Mouse (Mus musculus) adrenal gland, adult (tissue): Measurements from ENCODE around the gene Myo1g.
A peak's percentile ranks its signal among the peaks of the same experiment; 100 is the strongest.

Experiments used
- DNase-seq, 2 experiments: peaks; one replicate each; pipeline ENCODE4 v3.0.0; 2022 to 2023; ENCODE audit warnings: low spot score in 1 of 2; ENCODE audit not compliant: inconsistent age in 2 of 2

Gene Myo1g

DNA sequence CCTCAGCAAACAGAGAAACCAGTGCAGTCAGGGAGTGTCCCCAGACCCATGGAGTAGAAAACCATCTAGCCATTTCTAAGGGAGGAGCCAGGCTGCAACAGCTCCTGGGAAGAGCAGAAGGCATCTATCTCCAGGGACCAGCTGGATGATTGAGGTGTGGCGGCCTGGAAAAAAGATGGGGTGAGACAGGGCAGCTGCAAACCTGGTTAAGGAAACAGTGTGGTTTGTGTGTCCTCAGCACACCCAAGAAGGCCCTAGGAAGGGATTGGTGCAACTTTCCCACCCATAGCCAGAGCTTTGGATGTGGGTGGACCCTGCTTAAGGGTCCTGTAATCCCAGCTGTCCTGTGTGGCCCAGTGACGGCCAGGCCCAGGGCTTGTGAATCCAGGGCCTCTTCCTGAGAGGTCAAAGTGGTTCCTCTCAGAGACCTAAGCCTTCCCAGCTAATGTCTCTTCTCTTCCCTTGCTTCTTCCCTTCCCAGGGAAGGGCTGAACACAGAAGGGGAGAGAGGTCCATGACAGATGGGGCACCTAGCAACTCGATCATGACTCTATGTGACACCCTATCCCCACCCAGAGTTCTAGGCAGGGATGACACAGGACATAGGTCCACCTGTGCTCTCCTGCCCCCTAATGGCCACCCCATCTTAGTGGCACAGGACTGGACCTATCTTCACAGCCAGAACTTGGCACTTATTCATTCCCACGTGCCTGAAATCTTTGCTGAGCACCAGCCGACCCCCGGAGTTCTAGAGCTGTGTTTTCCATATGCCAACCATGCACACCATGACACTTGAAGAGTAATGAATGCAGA lies 30.9 kb downstream of the Myo1g start:
- peak; percentile 64 to 76 for DNase-seq

DNA sequence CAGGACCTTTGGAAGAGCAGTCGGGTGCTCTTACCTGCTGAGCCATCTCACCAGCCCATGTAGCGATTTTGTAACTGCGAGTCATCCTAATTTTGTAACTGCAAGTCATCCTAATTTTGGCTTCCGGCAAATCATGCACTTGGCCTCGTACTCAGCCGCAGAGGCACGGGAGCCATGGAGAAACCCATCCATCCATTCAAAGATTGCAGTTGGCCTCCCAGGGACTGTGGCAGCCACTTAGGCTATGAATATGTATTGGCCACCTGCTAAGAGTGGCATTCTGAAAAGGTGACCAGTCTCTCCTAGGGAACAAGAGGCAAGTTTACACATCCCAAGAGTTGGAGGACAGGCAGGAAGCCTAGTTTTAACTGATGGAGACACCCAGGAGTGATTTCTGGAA lies 31.5 kb downstream of the Myo1g start:
- peak in 1 of 2 experiments; percentile 58 for DNase-seq

DNA sequence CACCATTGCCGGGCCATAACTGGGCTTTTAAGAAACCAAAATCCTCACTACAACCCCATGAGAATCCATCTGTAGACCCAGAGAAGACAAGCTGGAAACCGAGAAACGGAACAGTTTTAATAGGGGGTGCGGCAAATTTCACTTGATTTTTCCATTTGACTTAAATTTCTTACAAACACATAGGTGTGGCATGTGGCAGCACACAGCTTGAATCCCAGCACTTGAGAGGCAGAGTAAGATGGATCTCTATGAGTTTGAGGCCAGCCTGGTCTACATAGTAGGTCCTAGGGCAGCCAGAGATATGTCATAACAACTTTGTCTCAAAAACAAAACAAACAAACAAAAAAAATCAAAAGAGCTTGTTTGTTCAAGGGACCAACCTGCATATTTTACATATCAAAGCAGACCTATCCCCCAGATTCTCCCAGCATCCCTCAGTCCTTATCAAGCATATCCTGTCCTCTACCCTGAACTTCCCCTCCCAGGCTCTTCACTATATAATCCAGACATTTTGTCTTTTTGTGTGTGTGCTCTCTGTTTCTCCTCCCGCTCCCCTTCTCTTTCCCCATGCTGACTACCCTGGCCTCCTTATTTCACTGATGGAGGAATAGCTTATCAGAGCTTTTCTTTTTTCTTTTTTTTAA lies 32.6 kb downstream of the Myo1g start:
- no peak for DNase-seq

DNA sequence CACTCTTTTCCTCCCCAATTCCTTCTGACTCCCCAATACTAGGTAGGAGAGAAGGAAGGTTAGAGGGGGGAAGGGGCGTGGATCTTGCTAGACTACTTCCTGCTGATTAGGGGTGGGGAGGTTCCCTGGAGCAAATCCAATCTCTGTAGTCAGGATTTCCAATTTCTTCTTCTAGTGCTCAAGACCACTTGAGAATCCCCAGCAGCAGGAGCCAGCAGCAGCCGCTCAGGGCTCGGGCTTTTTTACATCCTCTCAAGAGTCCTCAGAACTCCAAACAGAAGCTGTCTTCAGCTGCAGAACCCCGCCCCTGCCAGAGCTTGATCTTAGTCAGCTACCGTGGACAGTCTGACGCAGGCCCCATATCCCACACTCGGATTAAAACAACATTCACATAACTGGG lies 33.3 kb downstream of the Myo1g start:
- DNase-seq, result no peak

DNA sequence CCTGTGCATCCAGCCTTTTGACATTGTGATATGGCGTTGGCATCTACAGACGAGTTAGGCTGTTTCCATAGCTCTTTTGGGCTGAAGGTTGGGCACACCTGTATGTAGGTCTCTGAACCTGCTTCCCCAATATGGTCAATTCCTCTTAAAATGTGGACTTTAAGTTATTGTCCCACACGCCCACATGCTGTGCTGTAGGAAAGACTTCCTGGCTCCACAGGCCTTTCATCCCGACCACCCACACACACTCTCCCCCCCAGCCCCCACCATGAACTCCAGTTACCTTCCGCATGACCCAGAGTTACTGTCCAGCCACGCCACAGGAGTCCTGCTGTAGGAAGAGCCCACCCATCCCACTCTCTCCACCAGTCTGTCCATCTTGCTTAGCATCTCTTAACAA lies 33.8 kb downstream of the Myo1g start:
- no peak for DNase-seq

DNA sequence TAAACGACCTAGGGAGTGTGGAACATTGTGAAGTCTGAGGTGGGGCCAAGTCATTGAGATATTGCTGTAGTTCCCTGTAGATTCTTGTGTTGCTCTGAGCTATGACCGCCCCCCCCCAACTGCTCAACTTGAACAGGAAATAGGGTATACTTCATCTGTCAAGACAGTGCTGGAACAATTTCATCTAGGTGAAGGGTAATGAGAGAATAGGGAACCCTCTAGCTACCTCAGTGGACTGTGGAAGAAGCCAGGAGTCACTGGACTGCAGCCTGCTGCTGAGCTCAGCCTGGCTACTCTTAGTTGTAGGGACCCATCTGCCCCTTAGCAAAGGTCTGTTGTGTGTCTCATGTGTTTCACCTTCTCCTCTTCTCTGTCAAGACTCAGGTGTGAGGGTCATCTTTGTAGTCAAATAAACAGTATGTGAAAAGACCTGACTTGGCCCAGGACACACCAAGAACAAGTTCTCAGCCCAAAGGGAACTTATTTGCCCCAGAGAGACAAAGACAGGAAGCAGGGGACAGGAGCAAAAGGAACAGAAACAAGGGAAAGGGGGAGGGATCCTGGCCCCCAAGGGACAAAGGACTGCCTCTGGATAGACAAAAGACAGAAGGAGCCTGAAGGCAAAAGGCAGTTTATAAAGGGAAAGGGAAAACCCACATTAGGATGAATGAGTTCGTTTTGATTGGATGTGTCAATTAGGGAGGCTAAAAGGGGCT lies 36.4 kb downstream of the Myo1g start:
- no peak for DNase-seq

DNA sequence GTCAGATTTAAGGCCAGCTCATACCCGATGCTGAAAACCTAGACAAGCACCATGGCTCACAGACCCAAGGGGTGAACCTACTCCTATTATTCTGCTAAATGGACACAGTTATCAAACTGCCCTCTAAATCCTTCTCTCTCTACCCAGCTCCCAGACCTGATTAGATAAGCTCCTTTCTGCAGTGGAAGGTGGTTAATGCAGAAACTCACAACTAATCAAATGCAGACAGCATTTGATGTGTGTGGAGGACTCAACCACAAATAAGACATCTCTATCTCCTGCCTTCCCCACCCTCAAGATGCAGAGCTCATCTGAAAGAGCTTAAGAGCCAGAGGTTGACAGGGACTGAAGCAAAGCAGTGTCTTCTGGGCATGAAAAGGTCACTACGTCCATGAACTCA lies 37.7 kb downstream of the Myo1g start:
- DNase-seq, result no peak

DNA sequence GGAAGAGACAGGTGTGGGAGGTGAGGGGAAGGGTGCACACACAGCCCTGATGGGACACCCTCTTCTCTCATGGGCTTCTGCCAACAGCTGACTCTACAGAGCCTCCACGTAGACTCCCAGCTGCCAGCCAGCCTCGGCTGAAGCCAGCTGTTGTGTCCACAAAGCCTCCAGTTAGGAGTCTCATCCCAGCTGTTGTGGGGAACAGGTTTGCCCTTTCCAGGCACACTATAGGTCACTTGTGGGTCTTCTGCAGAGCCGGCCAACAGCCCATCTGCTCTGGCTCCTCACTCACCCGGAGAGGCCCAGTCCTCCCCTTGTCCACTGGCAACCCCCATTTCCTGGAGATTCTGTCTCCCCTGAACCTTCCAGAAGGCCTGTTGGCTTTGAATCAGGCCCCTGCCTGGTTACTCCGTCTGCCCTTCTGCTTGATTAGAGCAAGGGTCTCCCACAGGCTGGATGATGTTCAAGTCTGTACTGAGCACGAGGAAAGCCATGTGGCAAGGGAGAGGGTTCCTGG lies 39.0 kb downstream of the Myo1g start:
- DNase-seq, result no peak

DNA sequence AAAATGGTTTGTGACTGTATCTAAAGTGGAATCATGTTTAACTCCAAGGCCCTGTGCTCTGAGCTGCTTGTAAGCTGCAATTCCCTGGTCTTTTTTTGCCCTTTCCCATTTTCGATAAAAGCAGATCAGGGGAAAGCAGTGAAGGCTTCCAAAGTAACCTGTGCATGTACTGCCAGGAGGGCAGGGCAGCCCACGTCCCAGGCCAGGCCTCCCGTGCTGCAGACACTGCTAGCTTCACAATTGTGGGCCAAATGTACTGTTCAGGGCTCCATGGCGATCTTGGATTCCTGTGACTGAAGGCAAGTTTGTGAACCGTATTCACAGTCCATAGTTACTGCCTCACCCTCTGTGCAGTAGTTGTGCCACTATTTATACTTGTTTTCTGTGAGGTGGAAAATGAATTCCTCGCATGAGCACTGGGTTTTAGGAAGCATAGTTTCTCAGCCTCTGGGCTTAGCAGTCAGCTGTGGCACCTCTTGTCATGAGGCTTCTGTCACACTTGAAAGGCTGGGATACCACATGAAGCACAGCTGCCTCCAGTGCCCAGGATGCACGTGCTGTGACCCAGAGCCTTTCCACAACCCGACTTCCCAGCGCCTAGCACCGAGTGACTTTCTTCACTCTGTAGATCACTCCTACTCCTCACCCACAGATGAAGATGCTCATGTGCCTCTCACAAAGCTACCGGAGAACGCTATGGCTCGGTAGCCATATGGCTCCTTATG lies 39.9 kb downstream of the Myo1g start:
- DNase-seq, result no peak

DNA sequence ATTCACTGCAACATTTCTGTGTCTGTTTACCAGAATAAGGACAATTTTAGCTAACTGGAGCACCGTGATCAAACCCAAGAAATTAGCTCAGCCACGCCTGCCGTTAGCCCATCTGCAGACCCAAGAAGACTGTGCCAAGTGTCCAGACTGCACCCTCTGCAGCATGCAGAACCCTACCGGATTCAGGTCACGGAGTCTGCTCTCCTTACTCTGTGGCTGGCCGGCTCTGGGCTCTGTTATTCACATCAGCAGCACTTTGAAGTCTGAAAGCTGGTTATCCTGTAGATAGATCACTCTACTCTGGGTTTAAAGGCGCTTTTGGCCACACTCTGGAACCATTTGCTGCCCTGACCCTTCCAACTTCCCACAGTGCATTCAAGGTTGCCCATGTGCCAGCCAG lies 40.6 kb downstream of the Myo1g start:
- DNase-seq, result no peak

DNA sequence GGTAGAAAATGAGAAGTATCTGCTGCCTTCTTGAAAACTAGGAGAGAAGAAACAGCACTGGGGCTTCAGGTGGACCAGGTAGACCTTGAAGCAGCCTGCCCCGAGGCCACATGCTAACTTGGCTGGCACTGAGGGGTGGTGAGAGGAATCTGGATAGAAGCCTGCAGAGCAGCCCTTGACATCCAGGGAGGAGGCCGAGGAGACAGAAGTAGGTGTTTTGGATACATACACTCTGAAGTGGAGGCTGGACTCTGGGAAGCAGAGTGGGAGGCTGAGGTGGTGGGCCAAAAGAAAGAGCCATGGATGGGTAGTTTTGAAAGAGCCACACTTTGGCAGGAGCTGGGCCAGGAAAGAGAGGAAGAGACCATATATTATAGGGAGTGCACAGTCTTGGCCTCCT lies 41.5 kb downstream of the Myo1g start:
- DNase-seq, result no peak

DNA sequence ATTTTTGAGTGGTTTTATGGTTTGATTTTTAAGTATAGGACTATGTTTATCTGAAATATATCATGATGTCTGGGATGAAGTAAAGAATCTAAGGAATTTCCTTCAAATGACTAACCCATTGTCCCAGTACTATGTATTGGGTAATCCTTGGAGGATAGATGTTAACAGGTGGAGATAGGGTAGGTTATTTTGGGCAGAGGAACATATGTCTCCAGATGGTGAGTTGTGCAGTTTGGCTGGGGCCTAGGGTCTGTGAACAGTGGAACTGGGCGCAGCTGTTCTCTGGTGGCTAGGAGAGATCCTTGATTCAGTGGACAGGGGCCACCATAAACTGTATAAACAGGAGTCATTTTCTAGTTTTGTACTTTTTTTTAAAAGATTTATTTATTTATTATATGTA lies 43.4 kb downstream of the Myo1g start:
- DNase-seq, result no peak

DNA sequence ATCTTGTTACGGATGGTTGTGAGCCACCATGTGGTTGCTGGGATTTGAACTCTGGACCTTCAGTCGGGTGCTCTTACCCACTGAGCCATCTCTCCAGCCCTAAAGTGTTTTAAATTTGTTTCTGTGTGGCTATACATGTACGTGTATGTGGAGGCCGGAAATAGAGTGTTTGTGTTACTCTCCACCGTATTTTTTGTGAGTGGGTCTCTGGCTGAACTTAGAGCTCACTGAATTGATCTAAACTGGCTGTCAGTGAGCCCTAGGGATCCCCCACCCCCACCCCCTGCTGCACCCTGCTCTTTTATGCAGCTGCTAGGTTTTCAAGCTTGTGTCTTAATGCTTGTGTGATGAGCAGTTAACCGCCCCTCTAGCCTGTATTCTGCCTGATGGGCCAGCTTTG lies 43.9 kb downstream of the Myo1g start:
- DNase-seq, result no peak

DNA sequence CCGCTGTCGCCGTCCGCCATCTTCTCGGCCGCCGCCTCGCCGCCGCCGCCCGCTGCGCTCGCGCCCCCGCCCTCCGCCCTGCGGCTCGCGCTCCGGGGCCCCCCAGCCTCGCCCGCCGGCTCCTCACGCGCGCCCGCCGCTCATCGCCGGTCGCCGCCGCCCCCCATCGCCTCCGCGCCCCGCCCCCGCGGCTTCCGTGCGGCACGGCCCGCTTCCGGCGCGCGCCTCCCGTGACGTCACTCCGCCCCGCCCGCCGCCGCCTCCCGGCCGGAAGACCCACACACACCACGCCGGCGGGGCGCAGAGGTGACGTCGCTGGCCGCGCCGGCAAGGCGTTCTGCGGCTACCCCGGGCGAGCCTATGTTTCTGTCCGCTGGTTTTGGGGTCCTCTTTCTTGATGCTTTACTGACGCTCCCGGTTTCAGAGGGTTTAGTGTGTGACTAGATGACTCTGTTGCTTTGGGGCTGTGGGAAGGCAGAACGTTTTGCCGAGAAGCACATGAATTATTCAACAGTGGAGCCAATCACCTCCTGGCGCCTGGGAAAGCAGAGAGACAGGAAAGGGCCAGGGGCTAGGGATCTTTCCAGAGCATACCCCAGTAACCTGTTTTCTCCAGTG lies 44.8 kb downstream of the Myo1g start, which contains the start of gene Purb:
Gene Purb (minus strand): TSS at position 51 of the 618 bp plus-strand sequence.
- DNase-seq, result peak; percentile 94 to 97

DNA sequence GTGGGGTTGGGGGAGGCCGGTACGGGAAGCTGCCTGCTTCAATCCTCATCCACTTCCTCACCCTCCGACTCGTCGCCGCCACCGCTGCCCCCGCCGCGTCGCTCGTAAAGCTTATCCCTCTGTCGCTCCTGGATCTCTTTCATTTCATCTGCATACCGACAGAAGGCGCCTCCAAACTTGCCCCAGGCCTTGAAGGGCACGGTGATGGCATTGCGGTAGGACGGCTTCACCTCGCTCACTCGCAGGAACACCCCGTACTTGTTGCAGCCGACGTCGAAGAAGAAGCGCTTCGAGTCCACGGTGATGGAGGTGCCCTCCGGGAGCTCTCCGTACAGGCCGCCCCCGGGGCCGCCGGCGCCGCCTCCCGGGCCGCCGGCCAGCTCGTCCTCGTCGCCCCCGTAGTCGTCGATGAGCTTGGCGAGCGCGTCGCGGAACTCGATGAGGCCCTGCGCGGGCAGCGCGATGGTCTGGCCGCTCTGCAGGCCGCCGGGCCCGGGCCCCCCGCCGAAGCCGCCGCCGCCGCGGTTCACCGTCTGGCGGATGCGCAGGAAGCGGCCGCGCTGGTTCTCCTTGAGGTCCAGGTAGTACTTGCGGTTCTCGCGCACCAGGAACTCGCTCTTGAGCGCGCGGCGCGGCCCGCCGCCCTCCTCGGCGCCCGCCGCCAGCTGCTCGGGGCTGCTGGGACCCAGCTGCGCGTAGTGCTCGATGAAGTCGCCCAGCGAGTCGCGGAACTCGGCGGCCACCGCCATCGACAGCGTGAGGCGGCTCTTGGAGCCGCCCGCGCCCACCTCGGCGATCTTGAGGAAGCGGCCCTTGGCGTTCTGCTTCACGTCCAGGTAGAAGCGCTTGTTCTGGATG lies 45.7 kb downstream of the Myo1g start:
- peak; percentile 74 to 89 for DNase-seq

DNA sequence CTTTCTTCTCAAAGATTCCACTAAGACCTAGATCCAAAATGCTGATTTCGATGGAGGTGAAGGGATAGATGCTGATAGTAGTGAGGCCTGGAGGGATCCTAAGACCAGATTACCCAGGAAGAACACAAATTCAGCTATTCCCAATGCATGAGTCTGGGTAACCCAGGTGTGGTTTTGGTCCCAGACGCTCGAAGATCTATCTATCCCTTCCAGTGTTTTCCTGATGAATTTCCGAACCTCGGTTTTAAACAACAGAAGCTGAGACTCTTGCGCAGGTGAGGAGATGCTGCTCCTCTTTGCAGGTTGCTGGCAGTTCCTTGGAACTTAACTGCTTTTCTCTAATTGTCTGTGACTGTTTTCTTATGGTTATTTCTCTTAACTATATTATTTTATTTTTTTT lies 46.4 kb downstream of the Myo1g start:
- peak in 1 of 2 experiments; percentile 53 for DNase-seq

DNA sequence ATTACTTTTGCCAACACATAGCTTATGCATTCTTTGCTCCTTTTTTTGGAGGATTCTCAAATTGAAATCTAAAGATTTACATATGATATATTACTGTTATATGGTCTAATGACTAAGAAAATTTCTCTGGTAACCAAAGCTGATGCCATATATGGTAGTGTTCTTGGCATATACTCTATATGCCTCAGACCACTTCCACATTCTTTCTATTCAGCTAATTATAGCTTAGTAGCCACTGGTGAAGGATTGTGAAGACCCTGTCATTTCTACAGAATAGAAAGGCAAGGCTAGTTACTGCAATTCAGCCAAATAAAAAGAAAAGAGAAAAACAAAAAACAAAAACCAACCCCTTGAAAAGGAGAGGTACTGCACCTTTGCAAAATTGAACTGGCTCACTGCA lies 48.7 kb downstream of the Myo1g start:
- peak in 1 of 2 experiments; percentile 34 for DNase-seq

DNA sequence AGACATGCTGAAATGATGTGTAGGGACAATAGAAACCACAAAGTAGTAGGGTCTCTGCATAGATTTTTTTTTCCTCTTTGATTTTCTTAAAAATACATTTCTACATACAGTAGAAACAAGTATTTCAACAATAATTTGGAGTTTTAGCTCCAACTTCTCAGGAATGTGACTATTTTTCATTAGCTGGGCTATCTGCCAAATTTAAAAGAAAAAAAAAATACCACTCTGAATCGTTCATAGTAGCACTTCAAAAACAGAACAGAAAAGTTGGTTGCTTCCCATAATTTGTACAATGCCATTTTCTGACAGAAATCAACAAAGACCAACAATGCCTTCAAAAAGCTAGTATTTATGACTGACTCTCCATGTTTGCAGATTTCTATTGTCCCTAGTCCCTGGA lies 49.3 kb downstream of the Myo1g start:
- DNase-seq, result peak in 1 of 2 experiments; percentile 51

DNA sequence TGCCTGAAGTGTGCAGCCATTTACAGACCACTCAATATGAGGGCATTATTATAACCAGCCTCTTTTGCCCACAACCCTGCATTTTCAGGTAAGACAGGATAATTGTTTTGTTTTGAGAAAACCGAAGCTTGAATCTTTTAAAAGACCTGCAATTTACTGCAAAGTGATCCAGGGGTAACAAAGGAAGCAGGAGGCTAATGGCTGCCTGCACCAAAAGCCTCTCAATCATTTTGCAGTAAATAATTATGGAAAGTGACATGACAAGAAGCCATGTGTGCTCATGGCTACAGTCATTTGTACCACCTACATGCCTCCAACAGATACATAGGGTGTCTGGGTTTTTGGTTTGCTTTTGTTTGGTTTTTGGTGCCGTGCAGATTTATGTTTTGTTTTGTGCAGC lies 49.7 kb downstream of the Myo1g start:
- peak in 1 of 2 experiments; percentile 40 for DNase-seq

DNA sequence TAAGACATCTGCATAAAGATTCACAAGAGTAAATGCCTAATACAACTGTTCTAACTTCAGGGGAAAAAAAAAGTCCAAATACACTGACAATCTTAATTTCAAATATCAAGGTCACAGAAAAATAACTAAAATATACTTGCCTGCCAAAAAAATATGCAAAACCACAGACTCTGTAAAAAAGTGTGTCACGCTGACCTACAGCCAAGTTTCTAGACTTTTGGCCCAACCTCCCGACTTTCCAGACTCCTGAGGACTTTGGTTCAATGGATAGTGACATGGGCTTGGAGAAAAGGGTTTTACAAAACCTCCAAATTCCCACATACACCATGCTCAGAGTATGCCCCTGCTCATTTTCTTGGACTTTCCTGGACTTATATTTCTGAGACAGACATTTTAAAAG lies 52.2 kb downstream of the Myo1g start:
- peak; percentile 53 to 82 for DNase-seq
